Mouse (Mus musculus) kidney, adult 11 months (tissue): ENCODE measurements around the gene Utp20.
"Not testable (repeated sequence)": the region's sequence is repeated elsewhere in the genome, so short reads cannot be mapped to it uniquely, and the experiment has no call there.

ENCODE experiments used
- DNase-seq: peaks from one replicate; pipeline ENCODE4 v3.0.0; 2022

Gene Utp20

GRCm38 (mm10) chr10:88783135-88783534, 43.5 kb downstream of the Utp20 start:
- not testable (repeated sequence) for DNase-seq

GRCm38 (mm10) chr10:88780716-88781115, 45.9 kb downstream of the Utp20 start:
- DNase-seq, result no peak

GRCm38 (mm10) chr10:88776206-88776605, 50.4 kb downstream of the Utp20 start:
- DNase-seq, result no peak

- not testable (repeated sequence) for DNase-seq
These were observed 53.6 kb downstream of the Utp20 start for GRCm38 (mm10) chr10:88772965-88773364.

- DNase-seq, result no peak
These were observed 56.9 kb downstream of the Utp20 start for GRCm38 (mm10) chr10:88769676-88770075.

GRCm38 (mm10) chr10:88768961-88769360, 57.6 kb downstream of the Utp20 start:
- DNase-seq, result no peak

- peak; percentile 66 for DNase-seq
These were observed 61.0 kb downstream of the Utp20 start for GRCm38 (mm10) chr10:88765431-88766142.

- no peak for DNase-seq
These were observed 64.9 kb downstream of the Utp20 start for GRCm38 (mm10) chr10:88761524-88762212.

GRCm38 (mm10) chr10:88741426-88741825, 85.2 kb downstream of the Utp20 start:
- DNase-seq, result no peak

GRCm38 (mm10) chr10:88740781-88741180, 85.8 kb downstream of the Utp20 start:
- DNase-seq, result no peak

GRCm38 (mm10) chr10:88739818-88740217, 86.8 kb downstream of the Utp20 start:
- no peak for DNase-seq

- not testable (repeated sequence) for DNase-seq
These were observed 87.5 kb downstream of the Utp20 start for GRCm38 (mm10) chr10:88739074-88739473.

GRCm38 (mm10) chr10:88732309-88732622, 94.3 kb downstream of the Utp20 start:
- no peak for DNase-seq

- DNase-seq, result no peak
These were observed 94.9 kb downstream of the Utp20 start for GRCm38 (mm10) chr10:88731496-88732308.

GRCm38 (mm10) chr10:88730571-88731495, 95.8 kb downstream of the Utp20 start, which contains the start of gene Arl1:
Gene Arl1, plus strand, starts transcription at chr10:88730858.
- DNase-seq, result peak; percentile 89

GRCm38 (mm10) chr10:88728166-88728565, 98.4 kb downstream of the Utp20 start:
- no peak for DNase-seq

GRCm38 (mm10) chr10:88727128-88727527, 99.5 kb downstream of the Utp20 start:
- peak; percentile 26 for DNase-seq

GRCm38 (mm10) chr10:88725343-88725742, 101.3 kb downstream of the Utp20 start:
- DNase-seq, result peak; percentile 12

- DNase-seq, result no peak
These were observed 107.0 kb downstream of the Utp20 start for GRCm38 (mm10) chr10:88719618-88720017.

- no peak for DNase-seq
These were observed 108.9 kb downstream of the Utp20 start for GRCm38 (mm10) chr10:88717756-88718025.

- DNase-seq, result no peak
These were observed 109.4 kb downstream of the Utp20 start for GRCm38 (mm10) chr10:88716986-88717755.

- no peak for DNase-seq
These were observed 111.0 kb downstream of the Utp20 start for GRCm38 (mm10) chr10:88715621-88716020.
